Mouse (Mus musculus) gastrocnemius, postnatal 36 days (tissue): ENCODE measurements around the gene Rab38. TPM values are rescaled to one million over a fixed set of nuclear protein-coding genes. Genes with fewer than 3 reads are reported as not detected.

Source experiments
- DNase-seq, 2 experiments: peaks; one replicate each; pipeline ENCODE4 v3.0.0; 2022
- intact Hi-C: fragments of 180-260 bp; cut with DNase I; formaldehyde crosslinking; loops from one replicate; pipeline ENCODE4 v1.15.1; 2025
- long read RNA-seq, 2 experiments: library from polyadenylated mRNA; stranded (forward); transcript quantifications; one replicate each; pipeline ENCODE4 v2.0.0; 2021
- total RNA-seq, 2 experiments: library from RNA; stranded (reverse); gene quantifications; 2 replicates each; pipeline ENCODE4 v1.2.3; 2021

Rab38 gene
- under 1 TPM in 1 of 2 experiments, not detected in 1; 0.33 TPM for total RNA-seq
- long read RNA-seq, experiment 1 = 0 reads
- long read RNA-seq, experiment 2 = 0 reads

GRCm38 (mm10) chr7:88429786-88430691 is at the start of gene Rab38:
Gene Rab38, plus strand, starts transcription at chr7:88430273.
- DNase-seq = peak in 1 of 2 experiments; percentile 22
- intact Hi-C loops = no loop called here

GRCm38 (mm10) chr7:88394568-88394967 is 35.5 kb upstream of the Rab38 start:
- DNase-seq = no peak
- intact Hi-C loops = no loop called here

- no peak for DNase-seq
- intact Hi-C loops = no loop called here
Observed at GRCm38 (mm10) chr7:88395745-88396144, 34.3 kb upstream of the Rab38 start.

GRCm38 (mm10) chr7:88405311-88405710 is 24.8 kb upstream of the Rab38 start:
- intact Hi-C loops = no loop called here
- DNase-seq = no peak

GRCm38 (mm10) chr7:88406466-88406865 is 23.6 kb upstream of the Rab38 start:
- no peak for DNase-seq
- intact Hi-C loops = no loop called here

GRCm38 (mm10) chr7:88421821-88422220 is 8.3 kb upstream of the Rab38 start:
- intact Hi-C loops = no loop called here
- no peak for DNase-seq

- no peak for DNase-seq
- intact Hi-C loops = no loop called here
Observed at GRCm38 (mm10) chr7:88423889-88424288, 6.2 kb upstream of the Rab38 start.

GRCm38 (mm10) chr7:88425744-88426143 is 4.3 kb upstream of the Rab38 start:
- DNase-seq = no peak
- intact Hi-C loops = no loop called here

GRCm38 (mm10) chr7:88427484-88427883 is 2.6 kb upstream of the Rab38 start:
- DNase-seq = no peak
- intact Hi-C loops = no loop called here

GRCm38 (mm10) chr7:88430692-88431084 is 615 bp downstream of the Rab38 start:
- DNase-seq = no peak
- intact Hi-C loops = no loop called here

- no peak for DNase-seq
- intact Hi-C loops = no loop called here
Observed at GRCm38 (mm10) chr7:88440301-88440700, 10.2 kb downstream of the Rab38 start.

GRCm38 (mm10) chr7:88442649-88443048 is 12.6 kb downstream of the Rab38 start:
- no peak for DNase-seq
- intact Hi-C loops = no loop called here

GRCm38 (mm10) chr7:88443435-88443834 is 13.4 kb downstream of the Rab38 start:
- intact Hi-C loops = no loop called here

GRCm38 (mm10) chr7:88445320-88445903 is 15.3 kb downstream of the Rab38 start:
- intact Hi-C loops = no loop called here
- no peak for DNase-seq

More at GRCm38 (mm10) chr7:88443435-88443834, 13.4 kb downstream of the Rab38 start:
- no peak for DNase-seq

- intact Hi-C loops = no loop called here
- DNase-seq = no peak
Observed at GRCm38 (mm10) chr7:88453234-88453633, 23.2 kb downstream of the Rab38 start.

- intact Hi-C loops = no loop called here
- DNase-seq = no peak
Observed at GRCm38 (mm10) chr7:88457827-88458226, 27.8 kb downstream of the Rab38 start.

- DNase-seq = no peak
- intact Hi-C loops = no loop called here
Observed at GRCm38 (mm10) chr7:88467754-88468153, 37.7 kb downstream of the Rab38 start.

- intact Hi-C loops = no loop called here
- no peak for DNase-seq
Observed at GRCm38 (mm10) chr7:88482110-88482619, 52.1 kb downstream of the Rab38 start.

- DNase-seq = no peak
- intact Hi-C loops = no loop called here
Observed at GRCm38 (mm10) chr7:88482628-88483027, 52.6 kb downstream of the Rab38 start.

GRCm38 (mm10) chr7:88491020-88491419 is 60.9 kb downstream of the Rab38 start:
- intact Hi-C loops = no loop called here
- DNase-seq = no peak

GRCm38 (mm10) chr7:88502217-88502817 is 72.2 kb downstream of the Rab38 start:
- intact Hi-C loops = no loop called here

More at GRCm38 (mm10) chr7:88502217-88502817, 72.2 kb downstream of the Rab38 start:
- no peak for DNase-seq
